Mouse (Mus musculus) neutrophil, adult 65 days (primary cell): Measurements from ENCODE around the gene Zcchc2. TPM values are rescaled to one million over a fixed set of nuclear protein-coding genes. Genes with fewer than 3 reads are reported as not detected.

ENCODE experiments used
- total RNA-seq: library from RNA; stranded (reverse); gene quantifications from 2 replicates; pipeline ENCODE4 v1.2.4, GENCODE M21; 2023

The Zcchc2 gene
- total RNA-seq, result 40.9 and 54.2 TPM in 2 replicates

DNA sequence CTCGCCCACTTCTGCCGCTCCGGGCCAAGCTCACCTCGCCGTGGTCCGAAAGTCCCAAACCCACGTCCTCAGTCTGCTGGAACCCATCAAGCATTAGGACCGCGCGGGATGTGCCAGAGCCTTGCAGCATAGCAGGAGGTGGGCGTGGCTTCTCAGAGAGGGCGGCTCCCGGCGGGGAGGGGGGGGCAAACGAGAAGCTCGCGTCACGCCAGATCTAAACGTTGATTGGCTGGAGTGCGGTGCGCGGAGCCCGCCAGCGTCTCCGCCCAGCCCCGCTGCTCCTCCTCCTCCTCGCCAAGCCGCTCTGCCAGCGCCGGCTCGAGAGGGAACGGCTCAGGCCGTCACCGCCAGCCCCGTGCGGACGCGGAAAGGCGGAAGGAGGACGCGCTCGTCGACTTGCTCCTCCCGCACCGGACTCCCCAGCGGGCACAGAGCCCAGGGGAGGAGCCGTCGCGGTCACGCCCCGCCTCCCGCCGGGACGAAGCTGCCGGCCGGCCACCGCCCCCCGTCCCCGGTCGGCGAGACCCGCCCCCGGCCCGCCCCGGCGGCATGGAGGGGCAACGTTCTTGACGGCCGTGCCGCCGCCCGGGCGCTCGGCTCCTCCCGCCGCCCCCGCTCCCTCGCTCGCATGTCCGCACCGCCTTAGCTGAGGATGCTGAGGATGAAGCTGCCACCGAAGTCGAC, at the start of gene Zcchc2:
TSS of gene Zcchc2 (plus strand) at position 269 of the 684 bp plus-strand sequence.

Other genes starting within 250 kb of the Zcchc2 start
- gene Tnfrsf11a, start 209.7 kb upstream of the Zcchc2 start, total RNA-seq, result 1.5 and 3.8 TPM in 2 replicates
- 5.8 and 9.6 TPM in 2 replicates for gene Phlpp1, start 181.3 kb downstream of the Zcchc2 start, total RNA-seq